Mouse (Mus musculus): ENCODE measurements around the gene Gdf9.

DNA sequence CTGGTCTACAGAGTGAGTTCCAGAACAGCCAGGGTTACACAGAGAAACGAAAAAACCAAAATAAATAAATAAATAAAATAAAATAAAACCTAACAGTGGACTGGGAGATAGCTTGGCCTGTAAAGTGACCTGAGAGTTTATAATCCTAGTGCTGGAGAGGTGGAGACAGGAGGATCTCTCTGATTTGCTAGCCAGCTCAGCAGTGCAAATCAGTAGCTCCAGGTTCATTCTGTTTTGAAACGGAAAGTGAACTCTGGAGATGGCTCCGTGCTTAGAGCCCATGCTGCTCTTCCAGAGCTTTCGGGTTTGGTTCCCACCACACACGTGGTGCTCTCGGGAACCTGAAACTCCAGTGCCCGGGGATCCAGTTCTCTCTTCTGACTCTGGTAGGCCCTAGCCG is 17.2 kb downstream of the Gdf9 start:
- TF ChIP-seq CTCF (IDR thresholded peaks at IDR 0.05; ENCODE audit: low read depth, low read length) (no peak), EP300 (IDR thresholded peaks at IDR 0.05; ENCODE audit: insufficient read depth, low read depth, low read length) (no peak), POLR2A (IDR thresholded peaks at IDR 0.05; ENCODE audit: insufficient read depth, low read length) (no peak)
